Mouse (Mus musculus) spleen, adult 2 months (tissue): ENCODE measurements around the gene Suox. TPM values are rescaled to one million over a fixed set of nuclear protein-coding genes. Genes with fewer than 3 reads are reported as not detected.

Experiments
- DNase-seq, 2 experiments: peaks; one replicate each; pipeline versions ENCODE4 v3.0.0 to v3.0.0-alpha.2; 2012 to 2021; ENCODE audit warnings: low spot score in 2 of 2, low read depth in 1 of 2
- H3K27ac ChIP-seq: fragments of 200-500 bp; 2 replicates; pipeline ENCODE4 v1.5.1; 2012; ENCODE audit warnings: low read length, inconsistent platforms; ENCODE audit not compliant: insufficient read depth
- H3K27me3 ChIP-seq: fragments of 200-500 bp; 2 replicates; pipeline ENCODE4 v1.6.1; 2012; ENCODE audit warnings: mild to moderate bottlenecking, moderate library complexity, low read length, inconsistent platforms; ENCODE audit not compliant: control insufficient read depth, insufficient read depth
- H3K36me3 ChIP-seq: fragments of 200-500 bp; 2 replicates; pipeline ENCODE4 v1.6.1; 2012; ENCODE audit warnings: mild to moderate bottlenecking, low read length, inconsistent platforms; ENCODE audit not compliant: control insufficient read depth, insufficient read depth
- H3K4me1 ChIP-seq: fragments of 200-500 bp; 2 replicates; pipeline ENCODE4 v1.6.1; 2011; ENCODE audit warnings: inconsistent platforms; ENCODE audit not compliant: control insufficient read depth, insufficient read depth, insufficient read length
- H3K4me3 ChIP-seq: fragments of 200-500 bp; 2 replicates; pipeline ENCODE4 v1.5.1; 2011; ENCODE audit warnings: mild to moderate bottlenecking, inconsistent platforms; ENCODE audit not compliant: insufficient read depth, insufficient read length; ENCODE audit errors: extremely low read depth
- CTCF ChIP-seq: fragments of 200-500 bp; IDR thresholded peaks from 2 replicates; pipeline ENCODE4 v1.5.1; 2011; ENCODE audit warnings: mild to moderate bottlenecking, inconsistent platforms; ENCODE audit not compliant: insufficient read depth, insufficient read length, insufficient replicate concordance; ENCODE audit errors: extremely low read depth
- POLR2A ChIP-seq: fragments of 200-500 bp; IDR thresholded peaks from 2 replicates; pipeline ENCODE4 v1.6.1; 2011; ENCODE audit warnings: low read depth, low read length, inconsistent platforms
- whole genome bisulfite sequencing: fragments of 180-500 bp; shearing (Covaris S2); methylation state at CpG from one replicate; pipeline ENCODE4 v1.1.7; 2018; 5-methylcytosine and 5-hydroxymethylcytosine counted together
- polyA plus RNA-seq: library from polyadenylated mRNA; depleted of rRNA; stranded (reverse); fragments of >200 nt; gene quantifications from 2 replicates; pipeline ENCODE4 v1.2.3, GENCODE M21; 2012

Gene Suox
- polyA plus RNA-seq, 1 experiment, result 6.9 TPM

DNA sequence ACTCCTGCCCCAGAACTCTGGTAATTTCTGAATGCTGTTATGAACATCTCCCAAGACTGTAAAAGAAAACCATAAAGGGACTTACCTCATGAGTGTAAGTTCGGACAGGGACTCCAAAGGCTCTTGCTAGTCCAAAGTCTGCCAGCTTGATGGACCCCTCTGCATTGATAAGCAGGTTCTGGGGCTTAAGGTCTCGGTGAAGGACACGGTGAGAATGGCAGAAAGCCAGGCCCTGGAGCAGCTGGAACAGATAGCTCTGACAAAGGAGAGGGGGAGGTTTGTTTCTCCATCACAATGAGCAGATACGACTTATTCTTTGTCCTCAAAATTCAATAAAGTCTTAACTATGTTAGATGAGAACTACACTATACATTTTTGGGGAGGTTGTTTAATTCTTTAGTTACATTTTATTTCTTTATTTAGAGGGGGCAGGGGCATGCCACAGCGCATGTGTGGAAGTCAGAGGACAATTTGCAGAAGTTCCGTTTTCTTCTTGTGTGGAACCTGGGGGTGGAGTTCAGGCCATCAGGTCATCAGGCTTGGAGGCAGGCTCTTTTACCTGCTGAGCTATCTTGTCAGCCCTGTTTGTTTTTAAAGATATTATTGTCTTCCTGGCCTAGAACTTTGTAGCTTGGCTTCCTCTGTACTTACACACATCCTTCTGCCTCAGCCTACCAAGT lies 28.6 kb upstream of the Suox start:
- peaks cover 3% of the 10 kb centered on the region; the same call in 1 of the 2 replicates for H3K4me1 ChIP-seq
- H3K36me3 ChIP-seq, result peaks cover 10% of the 10 kb centered on the region
- no peak overlapping the region for H3K27ac ChIP-seq
- no peak overlapping the region for H3K4me3 ChIP-seq
- TF ChIP-seq POLR2A (no peak), CTCF (no peak)
- 65% methylated on average over 6 of the region's 6 CpGs for WGBS
- no peak for DNase-seq
- no peaks in the 10 kb centered on the region for H3K27me3 ChIP-seq

DNA sequence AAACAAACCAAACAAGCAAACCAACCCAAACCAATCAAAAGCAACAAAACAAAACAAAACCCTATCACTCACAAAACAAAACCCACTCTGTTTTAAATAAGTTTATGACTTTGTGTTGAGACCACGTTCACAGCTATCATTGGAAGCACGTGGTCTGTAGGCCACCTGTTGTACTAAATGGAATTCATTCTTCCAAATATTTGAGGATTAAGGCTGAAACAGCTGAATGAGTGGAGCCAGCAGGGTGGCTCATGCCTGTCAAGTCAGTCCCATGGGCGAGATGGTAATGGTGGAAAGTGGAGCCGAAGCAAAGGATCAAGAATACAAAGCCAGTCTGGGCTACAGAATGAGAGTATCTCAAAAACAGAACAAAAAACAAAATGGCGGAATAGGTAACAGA lies 26.8 kb upstream of the Suox start:
- Histone ChIP-seq H3K27ac (no peak overlapping the region), H3K27me3 (no peaks in the 10 kb centered on the region), H3K4me1 (peaks cover 8% of the 10 kb centered on the region; the same call in 1 of the 2 replicates), H3K4me3 (no peak overlapping the region), H3K36me3 (peaks cover 10% of the 10 kb centered on the region)
- no peak for TF ChIP-seq POLR2A
- no peak for TF ChIP-seq CTCF
- no peak for DNase-seq
- WGBS, result 95% methylated on average over 5 of the region's 5 CpGs

- Histone ChIP-seq H3K27me3 (no peaks in the 10 kb centered on the region), H3K4me1 (peaks cover 7% of the 10 kb centered on the region; the same call in 1 of the 2 replicates), H3K36me3 (peaks cover 10% of the 10 kb centered on the region), H3K27ac (no peak overlapping the region), H3K4me3 (no peak overlapping the region)
- no peak for TF ChIP-seq POLR2A
- TF ChIP-seq CTCF, result no peak
- DNase-seq, result no peak
- WGBS, result 79% methylated on average over 11 of the region's 11 CpGs
Observed at GRCm38 (mm10) chr10:128699611-128700010, 25.7 kb upstream of the Suox start.

- TF ChIP-seq POLR2A, result no peak
- TF ChIP-seq CTCF, result no peak
- peaks cover 7% of the 10 kb centered on the region; the same call in 1 of the 2 replicates for H3K4me1 ChIP-seq
- H3K36me3 ChIP-seq, result peaks cover 10% of the 10 kb centered on the region
- DNase-seq, result no peak
- H3K27me3 ChIP-seq, result no peaks in the 10 kb centered on the region
- 87% methylated on average over 5 of the region's 5 CpGs for WGBS
- H3K27ac ChIP-seq, result no peak overlapping the region
- H3K4me3 ChIP-seq, result no peak overlapping the region
Observed at GRCm38 (mm10) chr10:128699006-128699405, 25.1 kb upstream of the Suox start.

GRCm38 (mm10) chr10:128697072-128697725 lies 23.3 kb upstream of the Suox start:
- WGBS, result 81% methylated on average over 6 of the region's 6 CpGs
- no peak overlapping the region for H3K4me3 ChIP-seq
- H3K36me3 ChIP-seq, result peaks cover 10% of the 10 kb centered on the region
- H3K4me1 ChIP-seq, result peaks cover 7% of the 10 kb centered on the region; the same call in 1 of the 2 replicates
- no peak for DNase-seq
- no peaks in the 10 kb centered on the region for H3K27me3 ChIP-seq
- TF ChIP-seq CTCF (no peak), POLR2A (no peak)
- H3K27ac ChIP-seq, result 0 out of 2 replicates have a peak overlapping the region, but pooled peaks have one; percentile 87

DNA sequence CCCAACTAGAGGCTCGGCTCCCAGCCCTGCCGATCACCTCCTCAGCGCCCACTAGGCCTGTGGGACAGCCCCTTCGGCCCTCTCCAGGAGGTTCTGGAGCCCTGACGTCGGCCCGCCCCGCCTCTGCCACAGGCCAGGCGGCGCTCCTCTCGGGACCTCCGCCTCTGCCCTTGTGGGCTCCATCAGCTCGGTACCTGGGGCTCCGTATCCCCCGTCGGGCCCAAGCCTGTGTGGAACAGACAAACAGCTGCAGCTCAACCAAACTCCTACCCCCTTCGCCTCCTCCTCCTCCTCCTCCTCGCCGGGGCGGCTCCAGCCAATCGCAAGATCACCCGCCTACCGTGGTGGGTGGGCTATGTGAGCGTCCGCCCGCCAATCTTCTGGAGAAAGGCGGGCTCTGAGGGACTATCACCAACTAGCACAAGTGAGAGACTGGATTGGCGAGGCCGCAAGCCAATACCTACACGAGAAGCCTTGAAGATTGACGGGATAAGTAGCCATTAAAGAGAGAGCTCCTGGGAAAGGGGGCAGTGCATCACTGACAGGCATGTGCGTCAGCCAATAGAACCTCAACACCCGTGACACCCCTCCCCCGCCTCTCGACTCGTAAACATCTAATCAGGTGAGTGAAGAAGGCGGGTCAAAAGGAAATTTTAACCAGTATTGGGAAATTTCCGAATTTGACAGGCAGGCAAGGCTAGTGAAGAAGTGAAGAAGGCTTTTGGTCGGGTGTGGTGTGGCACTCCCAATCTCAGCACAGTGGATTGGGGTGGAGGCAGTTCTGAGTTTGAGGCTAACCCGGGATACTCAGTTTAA lies 22.3 kb upstream of the Suox start, which contains the start of gene Rab5b:
Rab5b (minus strand) TSS at position 273 of the 816 bp plus-strand sequence.
- WGBS, result 1% methylated on average over 39 of the region's 40 CpGs
- peaks cover 7% of the 10 kb centered on the region; the same call in 1 of the 2 replicates for H3K4me1 ChIP-seq
- peak within 1 kb of the TSS; percentile 83 for H3K4me3 ChIP-seq

More for the DNA sequence above, 22.3 kb upstream of the Suox start, which contains the start of gene Rab5b:
- DNase-seq, result peak; percentile 95 to 100
- H3K27ac ChIP-seq, result peak within 1 kb of the TSS; percentile 92
- peak; percentile 85 for TF ChIP-seq POLR2A
- TF ChIP-seq CTCF, result no peak
- no peaks in the 10 kb centered on the region for H3K27me3 ChIP-seq
- peaks cover 9% of the 10 kb centered on the region for H3K36me3 ChIP-seq
